Mouse (Mus musculus) intestine, embryonic 14.5 days (tissue): ENCODE results near the gene Gal3st4. TPM values are rescaled to one million over a fixed set of nuclear protein-coding genes. Genes with fewer than 3 reads are reported as not detected.
A peak's percentile ranks its signal among the peaks of the same experiment; 100 is the strongest.

Experiments
- ATAC-seq: fragments of 200-750 bp; cut with Nextera tagmentation; replicated peaks from 2 replicates; pipeline ENCODE4 v1.8.0; 2017; ENCODE audit warnings: low read depth, moderate number of reproducible peaks, moderate TSS enrichment, moderate library complexity; ENCODE audit not compliant: low FRiP score, low TSS enrichment
- DNase-seq: peaks from one replicate; pipeline ENCODE4 v3.0.0-alpha.2; 2018; ENCODE audit warnings: low spot score
- H3K27ac ChIP-seq: fragments of 300-500 bp; sonication (generic); 2 replicates; pipeline ENCODE4 v1.5.1; 2014; ENCODE audit warnings: low read depth, mild to moderate bottlenecking, control low read depth
- H3K27me3 ChIP-seq: fragments of 300-500 bp; sonication (generic); replicated peaks from 2 replicates; pipeline ENCODE4 v1.6.1; 2014; ENCODE audit warnings: low read length, control low read depth; ENCODE audit not compliant: control insufficient read depth, insufficient read depth
- H3K36me3 ChIP-seq: fragments of 300-500 bp; sonication (generic); 2 replicates; pipeline ENCODE4 v1.6.1; 2014; ENCODE audit warnings: low read length, control low read depth; ENCODE audit not compliant: control insufficient read depth, insufficient read depth
- H3K4me1 ChIP-seq: fragments of 300-500 bp; sonication (generic); replicated peaks from 2 replicates; pipeline ENCODE4 v1.6.1; 2014; ENCODE audit warnings: low read length, control low read depth, mixed read lengths; ENCODE audit not compliant: control insufficient read depth, insufficient read depth
- H3K4me2 ChIP-seq: fragments of 300-500 bp; sonication (generic); 2 replicates; pipeline ENCODE4 v1.6.1; 2014; ENCODE audit warnings: low read length
- H3K4me3 ChIP-seq: fragments of 300-500 bp; sonication (generic); 2 replicates; pipeline ENCODE4 v1.5.1; 2014; ENCODE audit warnings: low read depth, low read length, control low read depth, mixed read lengths
- H3K9ac ChIP-seq: fragments of 300-500 bp; sonication (generic); 2 replicates; pipeline ENCODE4 v1.6.1; 2014; ENCODE audit warnings: mild to moderate bottlenecking, low read length
- H3K9me3 ChIP-seq: fragments of 300-500 bp; sonication (generic); 2 replicates; pipeline ENCODE4 v1.6.1; 2016; ENCODE audit warnings: low read length, control low read depth; ENCODE audit not compliant: control insufficient read depth
- WGBS: fragments of 180-500 bp; shearing (Covaris S2); extraction: QIAGEN DNeasy Blood & Tissue Kit; methylation state at CpG from one replicate; pipeline ENCODE4 v1.1.7; 2014; 5-methylcytosine and 5-hydroxymethylcytosine counted together
- polyA plus RNA-seq: library from polyadenylated mRNA; unstranded; fragments of >200 nt; fragmentation: Nextera tagmentation; extraction: Ambion mirVana; gene quantifications from 2 replicates; pipeline ENCODE4 v1.2.1, GENCODE M21; 2014

The Gal3st4 gene
- polyA plus RNA-seq, 1 experiment from 2014 or later = 1.5 TPM

DNA sequence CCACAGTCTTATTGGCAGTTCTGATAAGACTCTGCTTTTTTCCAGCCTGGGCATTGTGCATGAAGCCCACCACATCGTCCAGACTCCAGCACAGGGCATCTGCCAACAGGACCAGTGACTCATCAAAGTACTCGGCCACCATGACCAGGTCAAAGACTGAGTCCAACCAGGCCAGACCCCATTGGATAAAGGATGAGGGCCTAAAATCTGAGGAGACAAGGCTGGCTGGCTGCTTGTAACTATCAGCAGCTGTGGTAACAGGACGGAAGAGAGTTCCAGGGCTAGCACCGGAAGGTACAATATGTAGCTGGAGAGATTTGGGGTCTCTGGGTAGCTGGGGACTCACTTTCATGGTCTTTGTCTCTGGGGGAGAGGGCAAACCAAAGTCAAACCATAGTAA lies 6.9 kb downstream of the Gal3st4 start:
- peaks cover 23% of the 10 kb centered on the region for H3K36me3 ChIP-seq
- ATAC-seq (no peak), DNase-seq (no peak)
- peaks cover 15% of the 10 kb centered on the region for H3K4me1 ChIP-seq
- H3K4me2 ChIP-seq = no peak overlapping the region
- H3K9ac ChIP-seq = no peak overlapping the region
- H3K27me3 ChIP-seq = no peaks in the 10 kb centered on the region
- WGBS = 92% methylated on average over 4 of the region's 4 CpGs
- H3K9me3 ChIP-seq = no peaks in the 10 kb centered on the region
- H3K4me3 ChIP-seq = no peak overlapping the region
- H3K27ac ChIP-seq = no peak overlapping the region

DNA sequence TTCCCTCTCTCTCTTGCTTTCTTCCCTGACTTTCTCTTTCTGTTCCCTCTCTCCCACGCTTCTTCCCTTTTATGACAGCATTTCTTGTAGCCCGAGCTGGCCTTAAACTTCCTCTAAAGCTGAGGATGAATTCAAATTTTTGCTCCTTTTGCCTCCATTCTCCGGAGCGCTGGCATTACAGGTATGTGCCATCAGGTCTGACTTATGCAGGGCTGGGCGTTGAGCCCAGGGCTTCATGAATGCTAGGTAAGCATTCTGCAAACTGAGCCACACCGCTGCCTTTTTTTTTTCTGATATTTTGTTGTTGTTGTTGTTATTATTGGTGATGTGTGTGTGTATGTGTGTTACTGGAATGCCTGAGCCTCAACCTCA lies 8.4 kb downstream of the Gal3st4 start:
- Histone ChIP-seq H3K9me3 (no peaks in the 10 kb centered on the region), H3K27ac (peak overlapping the region; percentile 73; the same call in 1 of the 2 replicates), H3K27me3 (no peaks in the 10 kb centered on the region), H3K36me3 (peaks cover 38% of the 10 kb centered on the region), H3K4me3 (peak overlapping the region; percentile 73), H3K4me2 (peak overlapping the region; percentile 89), H3K9ac (peak overlapping the region; percentile 78), H3K4me1 (peaks cover 15% of the 10 kb centered on the region)
- 10% methylated on average over 6 of the region's 6 CpGs for WGBS
- DNase-seq (peak; percentile 64), ATAC-seq (no peak)

- Histone ChIP-seq H3K36me3 (peaks cover 45% of the 10 kb centered on the region), H3K4me1 (peaks cover 15% of the 10 kb centered on the region), H3K9me3 (no peaks in the 10 kb centered on the region), H3K27me3 (no peaks in the 10 kb centered on the region), H3K4me2 (peak within 1 kb of the TSS; percentile 89), H3K9ac (peak within 1 kb of the TSS; percentile 78), H3K27ac (peak within 1 kb of the TSS; percentile 73), H3K4me3 (peak within 1 kb of the TSS; percentile 73)
- ATAC-seq (peak; percentile 88), DNase-seq (peak; percentile 91)
- under 1% methylated on average over 69 of the region's 71 CpGs for WGBS
These were observed 9.1 kb downstream of the Gal3st4 start, which contains the start of gene BC037034 for GRCm38 (mm10) chr5:138263260-138264206. Gene BC037034, minus strand, starts transcription at chr5:138264033.

- ATAC-seq = no peak
- WGBS = 64% methylated on average over 18 of the region's 18 CpGs
These were observed 9.9 kb downstream of the Gal3st4 start for GRCm38 (mm10) chr5:138262582-138263240.

GRCm38 (mm10) chr5:138262001-138262400 lies 10.6 kb downstream of the Gal3st4 start:
- Histone ChIP-seq H3K4me1 (peaks cover 15% of the 10 kb centered on the region), H3K9ac (no peak overlapping the region), H3K9me3 (no peaks in the 10 kb centered on the region), H3K27ac (no peak overlapping the region), H3K36me3 (peaks cover 54% of the 10 kb centered on the region), H3K27me3 (no peaks in the 10 kb centered on the region), H3K4me2 (no peak overlapping the region), H3K4me3 (no peak overlapping the region)
- no peak for ATAC-seq
- WGBS = 81% methylated on average over 4 of the region's 4 CpGs
- DNase-seq = no peak

More at GRCm38 (mm10) chr5:138262582-138263240, 9.9 kb downstream of the Gal3st4 start:
- Histone ChIP-seq H3K9ac (peak overlapping the region; percentile 78), H3K27me3 (no peaks in the 10 kb centered on the region), H3K4me2 (peak overlapping the region; percentile 89), H3K4me1 (peaks cover 15% of the 10 kb centered on the region), H3K27ac (no peak overlapping the region), H3K4me3 (peak overlapping the region; percentile 73), H3K36me3 (peaks cover 50% of the 10 kb centered on the region), H3K9me3 (no peaks in the 10 kb centered on the region)
- no peak for DNase-seq

- H3K4me2 ChIP-seq = no peak overlapping the region
- no peaks in the 10 kb centered on the region for H3K9me3 ChIP-seq
- ATAC-seq = no peak
- H3K4me1 ChIP-seq = peaks cover 22% of the 10 kb centered on the region
- H3K27me3 ChIP-seq = no peaks in the 10 kb centered on the region
- 77% methylated on average over 11 of the region's 11 CpGs for WGBS
- DNase-seq = no peak
- peaks cover 47% of the 10 kb centered on the region for H3K36me3 ChIP-seq
- H3K9ac ChIP-seq = no peak overlapping the region
- H3K4me3 ChIP-seq = no peak overlapping the region
- no peak overlapping the region for H3K27ac ChIP-seq
These were observed 11.8 kb downstream of the Gal3st4 start for GRCm38 (mm10) chr5:138260834-138261233.

DNA sequence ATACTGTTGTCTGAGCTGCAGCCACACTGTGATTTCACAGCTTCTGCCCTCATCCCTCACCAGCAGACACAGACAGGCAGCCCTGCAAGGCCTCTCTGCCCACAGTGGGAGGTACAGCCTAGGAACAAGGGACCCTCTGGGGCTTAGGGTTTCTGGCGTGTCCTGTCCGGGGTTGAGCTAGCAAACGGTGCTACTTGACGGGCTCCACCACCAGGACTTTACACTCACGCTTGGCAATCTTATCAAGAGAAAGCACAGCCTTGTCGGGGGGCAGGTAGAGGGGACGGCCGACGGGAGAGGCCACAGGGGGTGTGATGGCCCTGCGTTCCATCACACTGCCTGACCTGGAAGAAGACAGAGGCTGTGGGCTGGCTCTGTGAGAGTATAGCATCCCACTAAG lies 12.6 kb downstream of the Gal3st4 start:
- Histone ChIP-seq H3K27ac (no peak overlapping the region), H3K4me1 (peaks cover 22% of the 10 kb centered on the region), H3K36me3 (peaks cover 46% of the 10 kb centered on the region), H3K4me2 (no peak overlapping the region), H3K9me3 (no peaks in the 10 kb centered on the region), H3K4me3 (no peak overlapping the region), H3K27me3 (no peaks in the 10 kb centered on the region), H3K9ac (no peak overlapping the region)
- ATAC-seq = no peak
- 80% methylated on average over 10 of the region's 10 CpGs for WGBS
- no peak for DNase-seq

GRCm38 (mm10) chr5:138258993-138259392 lies 13.6 kb downstream of the Gal3st4 start:
- ATAC-seq = no peak
- DNase-seq = no peak
- WGBS = 62% methylated on average over 7 of the region's 7 CpGs
- no peaks in the 10 kb centered on the region for H3K9me3 ChIP-seq
- H3K4me2 ChIP-seq = no peak overlapping the region
- H3K36me3 ChIP-seq = peaks cover 46% of the 10 kb centered on the region
- H3K4me1 ChIP-seq = peaks cover 18% of the 10 kb centered on the region
- H3K27ac ChIP-seq = no peak overlapping the region
- H3K27me3 ChIP-seq = no peaks in the 10 kb centered on the region
- H3K9ac ChIP-seq = no peak overlapping the region
- no peak overlapping the region for H3K4me3 ChIP-seq
